Mouse (Mus musculus) forebrain, embryonic 13.5 days (tissue): ENCODE data around the gene Klhl10. TPM values are rescaled to one million over a fixed set of nuclear protein-coding genes. Genes with fewer than 3 reads are reported as not detected.

Experiments
- ATAC-seq: fragments of 200-750 bp; cut with Nextera tagmentation; 2 replicates; pipeline ENCODE4 v1.8.0; 2017
- H3K27ac ChIP-seq: fragments of 300-500 bp; sonication (generic); 2 replicates; pipeline ENCODE4 v1.5.1; 2015; ENCODE audit warnings: inconsistent platforms, mild to moderate bottlenecking, moderate library complexity
- H3K27me3 ChIP-seq: fragments of 300-500 bp; sonication (generic); 2 replicates; pipeline ENCODE4 v1.6.1; 2015; ENCODE audit warnings: mild to moderate bottlenecking, inconsistent platforms
- H3K36me3 ChIP-seq: fragments of 300-500 bp; sonication (generic); 2 replicates; pipeline ENCODE4 v1.6.1; 2015; ENCODE audit warnings: mild to moderate bottlenecking, inconsistent platforms; ENCODE audit not compliant: poor library complexity, severe bottlenecking
- H3K4me1 ChIP-seq: fragments of 300-500 bp; sonication (generic); 2 replicates; pipeline ENCODE4 v1.6.1; 2015; ENCODE audit warnings: inconsistent platforms
- H3K4me2 ChIP-seq: fragments of 300-500 bp; sonication (generic); 2 replicates; pipeline ENCODE4 v1.6.1; 2015; ENCODE audit warnings: inconsistent platforms, mild to moderate bottlenecking, moderate library complexity
- H3K4me3 ChIP-seq: fragments of 300-500 bp; sonication (generic); 2 replicates; pipeline ENCODE4 v1.5.1; 2015; ENCODE audit warnings: mild to moderate bottlenecking, inconsistent platforms
- H3K9ac ChIP-seq: fragments of 300-500 bp; sonication (generic); 2 replicates; pipeline ENCODE4 v1.6.1; 2015; ENCODE audit warnings: mild to moderate bottlenecking, inconsistent platforms
- H3K9me3 ChIP-seq: fragments of 300-500 bp; sonication (generic); replicated peaks from 2 replicates; pipeline ENCODE4 v1.6.1; 2016; ENCODE audit warnings: inconsistent platforms
- WGBS: fragments of 180-500 bp; shearing (Covaris S2); methylation state at CpG from one replicate; pipeline ENCODE4 v1.1.7; 2015; 5-methylcytosine and 5-hydroxymethylcytosine counted together
- polyA plus RNA-seq: library from polyadenylated mRNA; unstranded; fragments of >200 nt; fragmentation: Nextera tagmentation; extraction: Ambion mirVana; gene quantifications from 2 replicates; pipeline ENCODE4 v1.2.1, GENCODE M21; 2015

Gene Klhl10
- 0.70 and 1.1 TPM in 2 replicates for polyA plus RNA-seq

- WGBS, result 86% methylated on average over 8 of the region's 8 CpGs
- Histone ChIP-seq H3K27me3 (no peaks in the 10 kb centered on the region), H3K9ac (peak within 1 kb of the TSS; percentile 92), H3K4me1 (peaks cover 18% of the 10 kb centered on the region), H3K4me3 (peak within 1 kb of the TSS; percentile 79), H3K4me2 (peak within 1 kb of the TSS; percentile 80), H3K36me3 (peaks cover 15% of the 10 kb centered on the region), H3K27ac (no peak within 1 kb of the TSS; the same call in 1 of the 2 replicates), H3K9me3 (no peaks in the 10 kb centered on the region)
- ATAC-seq, result no peak
These were observed at the start of gene Klhl10, which contains the start of gene Nt5c3b for GRCm38 (mm10) chr11:100441797-100442196. Gene Klhl10, plus strand, starts transcription at chr11:100441917. Gene Nt5c3b, minus strand, starts transcription at chr11:100441808.

GRCm38 (mm10) chr11:100392958-100393357, 48.8 kb upstream of the Klhl10 start:
- no peak overlapping the region for H3K4me2 ChIP-seq
- peaks cover 28% of the 10 kb centered on the region for H3K4me1 ChIP-seq
- no peaks in the 10 kb centered on the region for H3K36me3 ChIP-seq
- no peak overlapping the region for H3K4me3 ChIP-seq
- peaks cover 25% of the 10 kb centered on the region for H3K27me3 ChIP-seq
- H3K9me3 ChIP-seq, result no peaks in the 10 kb centered on the region
- no peak overlapping the region for H3K9ac ChIP-seq
- no peak overlapping the region for H3K27ac ChIP-seq
- WGBS, result 86% methylated on average over 5 of the region's 5 CpGs
- ATAC-seq, result no peak

- peaks cover 28% of the 10 kb centered on the region for H3K4me1 ChIP-seq
- no peak for ATAC-seq
- no peaks in the 10 kb centered on the region for H3K36me3 ChIP-seq
- H3K4me3 ChIP-seq, result no peak overlapping the region
- no peaks in the 10 kb centered on the region for H3K9me3 ChIP-seq
- peaks cover 25% of the 10 kb centered on the region for H3K27me3 ChIP-seq
- no peak overlapping the region for H3K9ac ChIP-seq
- WGBS, result 82% methylated on average over 7 of the region's 7 CpGs
- no peak overlapping the region for H3K27ac ChIP-seq
- no peak overlapping the region for H3K4me2 ChIP-seq
These were observed 48.0 kb upstream of the Klhl10 start for GRCm38 (mm10) chr11:100393733-100394132.

- 78% methylated on average over 5 of the region's 5 CpGs for WGBS
- no peaks in the 10 kb centered on the region for H3K9me3 ChIP-seq
- peaks cover 28% of the 10 kb centered on the region for H3K4me1 ChIP-seq
- no peaks in the 10 kb centered on the region for H3K36me3 ChIP-seq
- H3K9ac ChIP-seq, result no peak overlapping the region
- no peak for ATAC-seq
- 0 out of 2 replicates have a peak overlapping the region, but pooled peaks have one; percentile 66 for H3K4me2 ChIP-seq
- no peak overlapping the region for H3K4me3 ChIP-seq
- peaks cover 25% of the 10 kb centered on the region for H3K27me3 ChIP-seq
- no peak overlapping the region for H3K27ac ChIP-seq
These were observed 47.2 kb upstream of the Klhl10 start for GRCm38 (mm10) chr11:100394353-100395074.

- Histone ChIP-seq H3K36me3 (no peaks in the 10 kb centered on the region), H3K4me3 (peak overlapping the region; percentile 62; the same call in 1 of the 2 replicates), H3K9ac (no peak overlapping the region), H3K27ac (no peak overlapping the region), H3K27me3 (peaks cover 31% of the 10 kb centered on the region), H3K9me3 (no peaks in the 10 kb centered on the region), H3K4me1 (peaks cover 23% of the 10 kb centered on the region), H3K4me2 (peak overlapping the region; percentile 66)
- no peak for ATAC-seq
- 42% methylated on average over 11 of the region's 11 CpGs for WGBS
These were observed 46.5 kb upstream of the Klhl10 start for GRCm38 (mm10) chr11:100395200-100395599.

- WGBS, result 29% methylated on average over 17 of the region's 17 CpGs
- Histone ChIP-seq H3K9ac (peak overlapping the region; percentile 73), H3K27me3 (peaks cover 36% of the 10 kb centered on the region), H3K36me3 (no peaks in the 10 kb centered on the region), H3K4me3 (peak overlapping the region; percentile 62), H3K27ac (no peak overlapping the region), H3K9me3 (no peaks in the 10 kb centered on the region), H3K4me1 (peaks cover 22% of the 10 kb centered on the region), H3K4me2 (peak overlapping the region; percentile 66)
- ATAC-seq, result no peak
These were observed 45.7 kb upstream of the Klhl10 start for GRCm38 (mm10) chr11:100395861-100396631.

GRCm38 (mm10) chr11:100396886-100397599, 44.7 kb upstream of the Klhl10 start:
- Histone ChIP-seq H3K27me3 (peaks cover 36% of the 10 kb centered on the region), H3K9me3 (no peaks in the 10 kb centered on the region), H3K4me2 (peak overlapping the region; percentile 66), H3K9ac (peak overlapping the region; percentile 73), H3K36me3 (no peaks in the 10 kb centered on the region), H3K4me3 (peak overlapping the region; percentile 62), H3K27ac (peak overlapping the region; percentile 57), H3K4me1 (peaks cover 22% of the 10 kb centered on the region)
- ATAC-seq, result peak; percentile 32
- WGBS, result 2% methylated on average over 42 of the region's 42 CpGs

- Histone ChIP-seq H3K4me2 (peak within 1 kb of the TSS; percentile 66), H3K9me3 (no peaks in the 10 kb centered on the region), H3K4me3 (peak within 1 kb of the TSS; percentile 62), H3K27me3 (peaks cover 36% of the 10 kb centered on the region), H3K9ac (peak within 1 kb of the TSS; percentile 73), H3K4me1 (peaks cover 22% of the 10 kb centered on the region), H3K36me3 (no peaks in the 10 kb centered on the region), H3K27ac (peak within 1 kb of the TSS; percentile 57)
- WGBS, result 2% methylated on average over 37 of the region's 37 CpGs
- ATAC-seq, result peak; percentile 98
These were observed 43.9 kb upstream of the Klhl10 start, which contains the start of gene Jup for GRCm38 (mm10) chr11:100397600-100398389. Gene Jup, minus strand, starts transcription at chr11:100397763.

- Histone ChIP-seq H3K4me1 (peaks cover 22% of the 10 kb centered on the region), H3K9ac (no peak overlapping the region), H3K36me3 (no peaks in the 10 kb centered on the region), H3K4me3 (no peak overlapping the region), H3K27me3 (peaks cover 36% of the 10 kb centered on the region), H3K27ac (no peak overlapping the region), H3K9me3 (no peaks in the 10 kb centered on the region), H3K4me2 (no peak overlapping the region)
- no peak for ATAC-seq
- WGBS, result 97% methylated on average over 7 of the region's 7 CpGs
These were observed 43.2 kb upstream of the Klhl10 start for GRCm38 (mm10) chr11:100398517-100398916.

- no peak overlapping the region for H3K9ac ChIP-seq
- H3K4me1 ChIP-seq, result peaks cover 22% of the 10 kb centered on the region
- no peaks in the 10 kb centered on the region for H3K36me3 ChIP-seq
- peaks cover 36% of the 10 kb centered on the region for H3K27me3 ChIP-seq
- no peak overlapping the region for H3K4me2 ChIP-seq
- no peaks in the 10 kb centered on the region for H3K9me3 ChIP-seq
- no peak overlapping the region for H3K4me3 ChIP-seq
- WGBS, result 82% methylated on average over 9 of the region's 9 CpGs
- no peak for ATAC-seq
- no peak overlapping the region for H3K27ac ChIP-seq
These were observed 42.4 kb upstream of the Klhl10 start for GRCm38 (mm10) chr11:100399320-100399719.
